Mouse (Mus musculus): ENCODE data around the gene Necab2. TPM values are rescaled to one million over a fixed set of nuclear protein-coding genes. Genes with fewer than 3 reads are reported as not detected.

The Necab2 gene
- polyA plus RNA-seq, 1 experiment from 2014 or later = 44.4 TPM

DNA sequence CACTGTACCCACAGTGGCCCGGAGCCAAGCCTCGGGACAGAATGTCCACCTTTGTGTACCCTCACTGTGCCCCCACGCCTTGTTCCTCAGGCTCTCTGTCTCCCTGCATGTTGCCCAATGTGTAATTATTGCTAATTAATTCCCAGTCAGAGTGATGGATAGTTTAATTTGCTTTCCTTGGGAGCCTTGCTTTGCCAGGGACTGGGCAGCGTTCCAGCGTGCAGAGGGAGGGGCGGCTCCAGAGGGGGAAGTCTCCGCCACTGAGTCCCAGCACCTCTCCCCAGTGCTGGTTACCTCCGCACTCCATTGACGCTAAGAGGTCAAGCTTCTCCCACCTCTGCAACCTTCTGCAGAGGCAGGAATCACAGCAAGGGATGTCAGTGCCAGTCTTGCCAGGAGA is 14.8 kb downstream of the Necab2 start:
- H3K36me3 ChIP-seq (replicated peaks; ENCODE audit: control insufficient read depth, insufficient read depth) = no peaks in the 10 kb centered on the region
- no peak overlapping the region for H3K9ac ChIP-seq
- peak; percentile 78 for DNase-seq (ENCODE audit: low spot score)
- H3K4me1 ChIP-seq (replicated peaks; ENCODE audit: control insufficient read depth, insufficient read depth, low read length) = peaks cover 41% of the 10 kb centered on the region
- ATAC-seq (ENCODE audit: low FRiP score) = peak; percentile 52; the same call in 1 of the 2 replicates
- peak overlapping the region; percentile 27 for H3K27ac ChIP-seq
- no peaks in the 10 kb centered on the region for H3K9me3 ChIP-seq (ENCODE audit: control insufficient read depth, low read length)
- 37% methylated on average over 9 of the region's 9 CpGs for WGBS
- no peaks in the 10 kb centered on the region for H3K27me3 ChIP-seq (ENCODE audit: control insufficient read depth, insufficient read depth, low read length)
- no peak overlapping the region for H3K4me2 ChIP-seq (replicated peaks)
- no peak overlapping the region for H3K4me3 ChIP-seq (replicated peaks; ENCODE audit: low read length)

DNA sequence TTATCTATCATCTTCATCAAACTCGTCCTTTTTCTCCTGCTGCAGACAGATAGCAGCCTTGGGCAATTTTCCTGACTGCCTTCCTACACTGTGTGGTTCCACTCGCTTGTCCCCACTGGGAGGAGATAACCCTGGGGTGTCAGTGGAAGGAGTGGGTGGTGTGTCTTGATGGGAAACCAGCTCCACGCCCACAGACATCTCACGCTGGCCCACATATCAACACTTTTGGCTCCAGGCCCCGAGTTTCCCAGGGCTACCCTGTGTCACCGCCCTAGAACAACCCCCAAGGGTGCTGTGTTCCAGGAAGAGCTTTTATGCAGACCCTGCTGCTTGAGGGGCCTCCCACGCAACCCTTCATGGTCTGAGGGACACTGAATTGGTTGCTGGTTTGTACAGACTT is 17.2 kb downstream of the Necab2 start:
- no peak overlapping the region for H3K9ac ChIP-seq
- H3K36me3 ChIP-seq (replicated peaks; ENCODE audit: control insufficient read depth, insufficient read depth) = no peaks in the 10 kb centered on the region
- peaks cover 50% of the 10 kb centered on the region for H3K4me1 ChIP-seq (replicated peaks; ENCODE audit: control insufficient read depth, insufficient read depth, low read length)
- 0 out of 2 replicates have a peak, but pooled peaks cover 3% of the 10 kb centered on the region for H3K27me3 ChIP-seq (ENCODE audit: control insufficient read depth, insufficient read depth, low read length)
- 25% methylated on average over 7 of the region's 7 CpGs for WGBS
- DNase-seq (ENCODE audit: low spot score) = no peak
- no peak overlapping the region for H3K27ac ChIP-seq
- H3K4me3 ChIP-seq (replicated peaks; ENCODE audit: low read length) = no peak overlapping the region
- no peak for ATAC-seq (ENCODE audit: low FRiP score)
- H3K9me3 ChIP-seq (ENCODE audit: control insufficient read depth, low read length) = no peaks in the 10 kb centered on the region
- H3K4me2 ChIP-seq (replicated peaks) = no peak overlapping the region

DNA sequence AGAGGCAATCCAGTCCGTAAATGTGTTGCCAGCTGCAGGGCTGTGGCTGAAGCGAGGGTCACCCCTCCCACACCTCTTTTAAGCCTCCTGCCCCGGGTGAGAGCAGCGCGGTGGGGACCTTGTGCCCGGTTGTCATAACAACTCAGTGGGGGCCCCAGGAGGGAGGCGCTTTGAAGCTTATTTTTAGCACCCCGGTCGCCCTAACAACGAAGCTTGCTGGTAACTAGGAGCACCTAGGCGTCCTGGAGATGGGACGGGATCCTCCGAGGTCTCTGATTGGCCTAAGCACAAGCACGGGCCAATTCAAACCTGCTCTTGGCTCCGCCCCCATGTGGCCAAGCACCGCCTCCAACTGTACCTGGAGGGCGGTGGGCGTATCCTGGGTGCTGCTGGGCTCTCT is 19.6 kb downstream of the Necab2 start:
- H3K9me3 ChIP-seq (ENCODE audit: control insufficient read depth, low read length) = no peaks in the 10 kb centered on the region
- H3K27me3 ChIP-seq (ENCODE audit: control insufficient read depth, insufficient read depth, low read length) = 0 out of 2 replicates have a peak, but pooled peaks cover 3% of the 10 kb centered on the region
- H3K36me3 ChIP-seq (replicated peaks; ENCODE audit: control insufficient read depth, insufficient read depth) = no peaks in the 10 kb centered on the region
- ATAC-seq (ENCODE audit: low FRiP score) (no peak), DNase-seq (ENCODE audit: low spot score) (no peak)
- no peak overlapping the region for H3K4me3 ChIP-seq (replicated peaks; ENCODE audit: low read length)
- 1% methylated on average over 18 of the region's 18 CpGs for WGBS
- H3K4me1 ChIP-seq (replicated peaks; ENCODE audit: control insufficient read depth, insufficient read depth, low read length) = peaks cover 37% of the 10 kb centered on the region
- H3K27ac ChIP-seq = 0 out of 2 replicates have a peak overlapping the region, but pooled peaks have one; percentile 54
- no peak overlapping the region for H3K9ac ChIP-seq
- peak overlapping the region; percentile 39 for H3K4me2 ChIP-seq (replicated peaks)

DNA sequence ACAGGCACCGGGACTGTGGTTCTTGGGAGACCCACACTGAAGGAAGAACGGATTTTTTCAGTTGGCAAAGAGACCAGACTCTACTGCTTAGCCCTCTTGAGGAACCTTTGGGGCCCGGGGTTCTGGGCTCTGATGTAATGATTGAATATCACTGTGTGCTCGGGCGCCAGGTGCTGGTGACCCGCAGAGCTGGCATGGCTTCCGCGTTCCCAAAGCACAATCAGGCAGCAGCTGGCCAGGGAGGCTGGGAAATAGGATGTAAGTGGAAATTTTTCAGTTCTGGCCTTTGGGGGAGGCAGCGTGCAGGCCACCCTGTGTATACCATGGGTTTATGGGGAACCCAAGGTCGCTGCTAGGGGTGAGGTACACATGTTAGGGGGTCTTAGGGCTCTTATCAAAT is 20.3 kb downstream of the Necab2 start:
- ATAC-seq (ENCODE audit: low FRiP score) (no peak), DNase-seq (ENCODE audit: low spot score) (no peak)
- no peak overlapping the region for H3K4me3 ChIP-seq (replicated peaks; ENCODE audit: low read length)
- no peaks in the 10 kb centered on the region for H3K9me3 ChIP-seq (ENCODE audit: control insufficient read depth, low read length)
- WGBS = 53% methylated on average over 10 of the region's 10 CpGs
- no peak overlapping the region; the same call in 1 of the 2 replicates for H3K4me2 ChIP-seq (replicated peaks)
- H3K4me1 ChIP-seq (replicated peaks; ENCODE audit: control insufficient read depth, insufficient read depth, low read length) = peaks cover 30% of the 10 kb centered on the region
- H3K27me3 ChIP-seq (ENCODE audit: control insufficient read depth, insufficient read depth, low read length) = 0 out of 2 replicates have a peak, but pooled peaks cover 3% of the 10 kb centered on the region
- H3K36me3 ChIP-seq (replicated peaks; ENCODE audit: control insufficient read depth, insufficient read depth) = no peaks in the 10 kb centered on the region
- H3K27ac ChIP-seq = peak overlapping the region; percentile 54; the same call in 1 of the 2 replicates
- no peak overlapping the region for H3K9ac ChIP-seq

DNA sequence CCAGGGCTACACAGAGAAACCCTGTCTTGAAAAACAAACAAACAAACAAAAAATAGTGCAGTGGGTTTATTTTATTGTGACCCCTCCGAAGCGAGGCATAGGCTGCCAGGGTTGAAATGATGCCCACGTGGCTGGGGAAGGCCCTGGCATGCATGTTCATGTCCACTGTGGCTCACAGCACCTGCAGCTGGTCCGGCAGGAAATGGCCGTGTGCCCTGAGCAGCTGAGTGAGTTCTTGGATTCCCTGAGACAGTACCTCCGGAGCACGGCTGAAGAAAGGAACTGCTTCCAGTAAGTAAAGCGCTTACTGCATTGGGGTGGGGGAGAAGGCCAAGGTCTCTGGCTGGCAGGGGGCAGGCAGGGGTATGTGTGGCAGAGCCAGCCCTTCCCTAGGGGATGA is 21.6 kb downstream of the Necab2 start:
- H3K4me1 ChIP-seq (replicated peaks; ENCODE audit: control insufficient read depth, insufficient read depth, low read length) = peaks cover 30% of the 10 kb centered on the region
- WGBS = 88% methylated on average over 8 of the region's 8 CpGs
- H3K27me3 ChIP-seq (ENCODE audit: control insufficient read depth, insufficient read depth, low read length) = 0 out of 2 replicates have a peak, but pooled peaks cover 3% of the 10 kb centered on the region
- H3K9me3 ChIP-seq (ENCODE audit: control insufficient read depth, low read length) = no peaks in the 10 kb centered on the region
- H3K4me3 ChIP-seq (replicated peaks; ENCODE audit: low read length) = no peak overlapping the region
- H3K4me2 ChIP-seq (replicated peaks) = no peak overlapping the region
- H3K36me3 ChIP-seq (replicated peaks; ENCODE audit: control insufficient read depth, insufficient read depth) = no peaks in the 10 kb centered on the region
- no peak overlapping the region for H3K9ac ChIP-seq
- H3K27ac ChIP-seq = no peak overlapping the region
- ATAC-seq (ENCODE audit: low FRiP score) = no peak
- DNase-seq (ENCODE audit: low spot score) = no peak

DNA sequence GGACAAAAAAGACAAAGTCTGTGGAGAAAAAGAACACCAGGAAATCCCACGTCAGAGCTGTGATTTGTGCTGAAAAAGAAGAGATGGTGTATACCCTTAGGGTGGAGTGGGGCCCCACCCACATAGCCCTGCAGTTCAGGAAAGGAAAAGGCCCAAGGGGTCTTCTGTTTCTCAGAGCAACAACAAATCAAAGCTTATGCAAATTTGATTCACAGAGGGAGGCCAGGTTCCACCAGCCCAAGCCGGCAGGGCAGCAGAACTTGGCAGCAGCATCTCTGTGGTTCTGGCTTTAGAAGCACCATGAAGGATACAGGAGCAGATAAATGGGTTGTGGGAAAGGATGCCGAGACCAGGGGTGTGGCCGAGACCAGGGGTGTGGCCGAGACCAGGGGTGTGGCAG is 32.2 kb downstream of the Necab2 start:
- no peak for ATAC-seq (ENCODE audit: low FRiP score)
- DNase-seq (ENCODE audit: low spot score) = no peak
- Histone ChIP-seq H3K36me3 (replicated peaks; ENCODE audit: control insufficient read depth, insufficient read depth) (no peaks in the 10 kb centered on the region), H3K9ac (no peak overlapping the region), H3K4me1 (replicated peaks; ENCODE audit: control insufficient read depth, insufficient read depth, low read length) (no peaks in the 10 kb centered on the region), H3K27ac (no peak overlapping the region), H3K27me3 (ENCODE audit: control insufficient read depth, insufficient read depth, low read length) (no peaks in the 10 kb centered on the region), H3K9me3 (ENCODE audit: control insufficient read depth, low read length) (no peaks in the 10 kb centered on the region), H3K4me2 (replicated peaks) (no peak overlapping the region), H3K4me3 (replicated peaks; ENCODE audit: low read length) (no peak overlapping the region)
- WGBS = 39% methylated on average over 5 of the region's 5 CpGs

DNA sequence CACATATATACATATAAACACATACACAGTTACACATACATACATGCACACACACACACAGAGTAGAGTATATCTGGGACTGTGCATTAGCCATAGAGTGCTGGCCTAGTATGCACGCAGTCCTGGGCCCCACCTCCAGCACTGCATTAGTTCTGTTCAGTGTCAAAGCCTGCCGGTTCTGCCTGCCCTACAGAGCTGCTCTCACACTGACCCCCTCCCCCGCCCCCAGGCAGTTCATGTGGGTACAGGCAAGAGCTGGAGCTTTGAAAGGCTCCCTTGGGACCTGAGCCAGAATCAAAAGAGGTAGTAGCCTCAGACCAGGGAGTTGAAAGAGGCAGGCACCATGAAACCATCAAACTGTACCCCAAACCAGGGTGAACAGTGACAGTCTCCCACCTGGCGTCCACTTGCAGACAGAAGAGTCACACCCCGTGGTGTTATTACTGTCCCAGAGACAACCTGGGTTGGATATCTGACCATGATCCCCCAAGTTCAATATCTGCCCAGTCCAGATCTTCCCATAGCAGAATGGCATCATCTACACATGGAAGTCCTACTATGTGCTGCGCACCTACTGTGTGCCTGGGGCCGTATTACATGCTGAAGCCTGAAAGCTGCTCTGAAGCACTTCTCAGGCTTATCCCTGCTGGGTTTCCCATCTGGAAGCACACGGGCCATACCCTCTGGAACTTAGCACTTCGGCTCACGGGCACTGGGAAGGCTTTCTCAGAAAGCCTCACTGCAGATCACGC is 37.8 kb downstream of the Necab2 start:
- H3K27me3 ChIP-seq (ENCODE audit: control insufficient read depth, insufficient read depth, low read length) = no peaks in the 10 kb centered on the region
- no peak overlapping the region for H3K4me2 ChIP-seq (replicated peaks)
- H3K9ac ChIP-seq = no peak overlapping the region
- 82% methylated on average over 11 of the region's 11 CpGs for WGBS
- H3K36me3 ChIP-seq (replicated peaks; ENCODE audit: control insufficient read depth, insufficient read depth) = no peaks in the 10 kb centered on the region
- no peak overlapping the region for H3K27ac ChIP-seq
- ATAC-seq (ENCODE audit: low FRiP score) (no peak; the same call in 1 of the 2 replicates), DNase-seq (ENCODE audit: low spot score) (no peak)
- H3K4me3 ChIP-seq (replicated peaks; ENCODE audit: low read length) = no peak overlapping the region
- H3K9me3 ChIP-seq (ENCODE audit: control insufficient read depth, low read length) = no peaks in the 10 kb centered on the region
- H3K4me1 ChIP-seq (replicated peaks; ENCODE audit: control insufficient read depth, insufficient read depth, low read length) = no peaks in the 10 kb centered on the region

DNA sequence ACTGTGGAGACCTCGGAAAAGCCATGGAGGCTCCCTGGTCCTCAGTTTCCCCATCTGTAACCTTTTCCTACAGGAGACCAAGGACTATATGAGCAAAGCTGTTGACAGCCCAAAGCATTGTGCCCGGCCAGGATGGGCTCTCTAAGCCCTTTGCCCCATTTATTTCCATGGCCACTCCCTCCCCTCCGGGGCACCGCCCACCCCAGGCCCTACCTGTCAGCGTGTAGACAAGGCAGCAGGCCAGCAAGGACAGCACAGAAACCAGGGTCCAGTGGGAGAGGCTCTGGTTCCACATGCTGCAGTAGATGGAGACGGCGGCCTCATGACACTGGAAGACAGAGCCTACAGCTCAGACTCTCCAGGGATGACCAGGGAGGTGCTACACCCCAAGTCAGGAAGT is 40.6 kb downstream of the Necab2 start:
- Histone ChIP-seq H3K4me1 (replicated peaks; ENCODE audit: control insufficient read depth, insufficient read depth, low read length) (no peaks in the 10 kb centered on the region; the same call in 1 of the 2 replicates), H3K9ac (no peak overlapping the region), H3K27me3 (ENCODE audit: control insufficient read depth, insufficient read depth, low read length) (no peaks in the 10 kb centered on the region), H3K27ac (no peak overlapping the region), H3K4me3 (replicated peaks; ENCODE audit: low read length) (no peak overlapping the region), H3K36me3 (replicated peaks; ENCODE audit: control insufficient read depth, insufficient read depth) (no peaks in the 10 kb centered on the region), H3K4me2 (replicated peaks) (no peak overlapping the region), H3K9me3 (ENCODE audit: control insufficient read depth, low read length) (no peaks in the 10 kb centered on the region)
- no peak for DNase-seq (ENCODE audit: low spot score)
- no peak for ATAC-seq (ENCODE audit: low FRiP score)
- 77% methylated on average over 7 of the region's 7 CpGs for WGBS

DNA sequence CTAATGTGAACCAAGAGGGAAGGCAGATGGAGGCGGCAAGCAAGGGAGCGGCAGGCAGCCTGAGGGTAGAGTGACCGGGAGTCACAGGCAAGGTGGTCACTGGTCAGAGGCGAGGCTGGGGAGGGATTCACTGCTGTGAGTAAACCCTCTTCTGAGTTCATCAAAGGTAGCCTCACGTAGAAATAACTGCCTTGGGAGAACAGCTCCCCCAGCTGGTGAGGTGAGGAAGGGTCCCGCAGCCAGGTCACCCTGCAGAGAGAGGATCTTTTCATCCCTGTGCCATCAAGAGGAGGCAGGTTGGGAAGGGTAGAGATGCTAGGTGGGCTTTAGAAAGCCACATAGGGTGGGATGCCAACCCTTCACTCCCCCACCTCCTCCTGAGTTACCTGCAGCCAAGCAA is 50.3 kb downstream of the Necab2 start:
- Histone ChIP-seq H3K27ac (no peak overlapping the region), H3K36me3 (replicated peaks; ENCODE audit: control insufficient read depth, insufficient read depth) (no peaks in the 10 kb centered on the region), H3K4me3 (replicated peaks; ENCODE audit: low read length) (no peak overlapping the region), H3K9me3 (ENCODE audit: control insufficient read depth, low read length) (no peaks in the 10 kb centered on the region), H3K27me3 (ENCODE audit: control insufficient read depth, insufficient read depth, low read length) (no peaks in the 10 kb centered on the region), H3K4me2 (replicated peaks) (no peak overlapping the region), H3K4me1 (replicated peaks; ENCODE audit: control insufficient read depth, insufficient read depth, low read length) (no peaks in the 10 kb centered on the region), H3K9ac (no peak overlapping the region)
- 35% methylated on average over 6 of the region's 6 CpGs for WGBS
- ATAC-seq (ENCODE audit: low FRiP score) (no peak), DNase-seq (ENCODE audit: low spot score) (no peak)
